Mouse (Mus musculus): ENCODE results near the gene Hyal2.

Gene Hyal2

DNA sequence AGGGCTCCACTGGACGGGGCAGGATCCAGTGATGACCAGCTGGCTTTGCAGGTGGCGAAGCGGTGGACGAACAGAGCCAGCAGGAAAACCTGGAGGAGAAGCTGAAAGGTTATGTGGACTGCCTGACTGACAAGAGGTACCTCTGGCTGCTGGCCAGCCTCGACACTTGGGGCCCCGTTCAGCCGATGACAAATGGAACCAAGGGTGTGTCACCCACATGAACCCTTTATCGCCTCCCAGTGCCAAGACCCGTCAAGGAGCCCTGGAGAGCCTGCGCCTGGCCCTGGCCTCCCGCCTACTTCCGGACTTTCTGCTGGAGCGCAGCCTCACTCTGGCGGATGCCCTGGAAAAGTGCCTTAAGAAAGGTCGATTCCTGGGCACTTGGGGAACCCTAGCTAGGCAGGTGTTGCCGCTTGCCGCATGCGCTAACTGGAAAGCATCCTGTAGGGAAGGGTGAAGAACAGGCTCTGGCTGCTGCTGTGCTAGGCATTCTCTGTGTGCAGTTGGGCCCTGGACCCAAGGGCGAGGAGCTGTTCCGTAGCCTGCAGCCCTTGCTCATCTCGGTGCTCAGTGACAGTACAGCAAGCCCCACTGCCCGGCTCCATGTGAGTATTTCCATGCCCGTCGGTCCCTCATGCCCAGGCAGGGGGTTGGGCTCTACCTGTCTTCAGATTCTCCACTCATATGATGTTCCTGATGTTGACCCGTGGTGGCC is 22.5 kb downstream of the Hyal2 start:
- no peak for DNase-seq (ENCODE audit: low read depth, low spot score)

DNA sequence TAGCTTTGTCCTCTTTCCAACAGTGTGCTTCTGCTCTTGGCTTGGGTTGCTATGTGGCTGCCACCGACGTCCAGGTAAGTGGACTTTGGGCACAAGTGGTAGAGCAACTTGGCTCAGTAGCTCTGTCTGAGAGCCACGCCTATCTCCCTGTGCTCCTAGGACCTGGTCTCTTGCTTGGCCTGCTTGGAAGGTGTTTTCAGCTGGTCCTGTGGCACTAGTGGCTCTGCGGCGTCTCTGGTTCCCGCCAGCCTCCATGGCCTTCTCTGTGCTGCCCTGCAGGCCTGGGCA is 23.0 kb downstream of the Hyal2 start:
- DNase-seq (ENCODE audit: low read depth, low spot score): no peak

DNA sequence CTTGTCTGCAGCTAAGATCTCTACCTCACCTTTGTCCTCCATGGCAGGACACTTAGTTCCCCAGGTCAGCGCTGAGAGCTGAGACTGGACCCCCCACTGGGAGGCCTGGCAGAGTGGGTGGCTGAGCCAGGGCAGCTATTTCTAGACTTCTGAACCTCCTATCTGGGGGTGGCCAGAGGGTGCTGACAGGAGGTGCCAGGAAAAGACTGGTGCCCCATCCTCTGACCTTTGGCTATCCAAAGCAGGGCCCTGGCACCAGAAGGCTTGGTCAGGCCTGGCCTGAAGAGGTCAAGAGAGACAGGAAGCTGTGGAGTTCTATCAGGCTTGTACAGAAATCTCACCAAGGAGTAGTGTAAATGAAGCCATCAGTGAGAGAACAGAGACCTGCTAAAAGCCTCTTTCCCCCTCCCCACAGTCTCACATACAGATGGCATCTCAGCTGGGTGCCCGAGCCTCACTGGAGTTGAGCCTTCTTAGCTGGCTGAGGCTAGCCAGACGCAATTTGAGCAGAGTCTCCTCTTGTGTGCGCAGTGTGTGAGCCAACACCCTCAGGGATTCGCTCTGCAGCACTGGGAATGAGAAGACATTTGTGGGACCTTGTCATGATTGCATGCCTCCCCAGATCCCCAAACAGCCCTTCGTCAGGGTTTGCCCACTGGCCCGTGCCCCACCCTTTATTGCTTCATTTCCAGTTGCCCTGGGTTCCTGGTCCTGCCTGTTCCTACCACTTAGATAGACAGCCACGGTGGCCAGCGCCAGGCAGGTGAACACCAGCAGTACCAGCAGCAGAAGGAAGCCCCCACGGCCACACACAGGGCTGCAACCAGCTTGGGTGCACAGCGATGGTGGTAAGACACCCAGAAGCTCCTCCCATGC is 25.6 kb downstream of the Hyal2 start:
- DNase-seq (ENCODE audit: low read depth, low spot score): no peak

DNA sequence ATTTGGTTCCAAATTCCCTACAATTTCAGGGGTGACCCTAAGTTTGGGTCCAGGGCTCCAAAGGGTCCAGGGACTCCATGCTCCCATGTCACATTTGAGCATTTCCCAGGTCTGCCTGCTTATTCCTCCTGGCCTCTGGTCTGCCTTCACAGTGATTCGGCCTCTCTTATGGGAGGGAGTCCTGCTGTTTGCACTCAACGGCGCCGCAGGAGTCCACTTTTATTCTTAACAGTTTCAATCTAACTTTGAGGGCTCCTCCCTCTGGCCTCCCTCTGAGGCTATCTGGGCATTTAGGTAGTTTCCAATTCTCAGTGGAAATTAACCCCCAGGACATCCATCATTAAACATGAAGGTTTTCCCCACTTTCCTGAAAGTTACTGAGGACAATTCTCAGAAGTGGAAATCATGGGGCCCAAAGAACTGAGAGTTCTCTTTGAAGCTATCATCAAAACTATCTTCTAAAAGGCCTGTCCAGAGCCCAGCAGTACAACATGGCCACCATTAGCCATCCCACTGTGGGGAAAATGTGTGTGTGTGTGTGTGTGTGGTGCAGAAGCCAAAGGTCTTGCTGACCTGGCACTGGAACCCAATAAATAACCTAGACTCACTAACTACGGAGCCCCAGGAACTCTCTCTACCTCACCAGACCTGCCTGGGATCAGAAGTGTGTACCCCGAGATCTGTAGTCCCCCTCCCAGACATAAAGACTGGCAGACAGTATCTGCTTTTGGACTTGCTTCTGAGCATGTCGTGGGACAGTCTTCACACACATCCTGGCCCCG is 26.7 kb downstream of the Hyal2 start:
- no peak for DNase-seq (ENCODE audit: low read depth, low spot score)

DNA sequence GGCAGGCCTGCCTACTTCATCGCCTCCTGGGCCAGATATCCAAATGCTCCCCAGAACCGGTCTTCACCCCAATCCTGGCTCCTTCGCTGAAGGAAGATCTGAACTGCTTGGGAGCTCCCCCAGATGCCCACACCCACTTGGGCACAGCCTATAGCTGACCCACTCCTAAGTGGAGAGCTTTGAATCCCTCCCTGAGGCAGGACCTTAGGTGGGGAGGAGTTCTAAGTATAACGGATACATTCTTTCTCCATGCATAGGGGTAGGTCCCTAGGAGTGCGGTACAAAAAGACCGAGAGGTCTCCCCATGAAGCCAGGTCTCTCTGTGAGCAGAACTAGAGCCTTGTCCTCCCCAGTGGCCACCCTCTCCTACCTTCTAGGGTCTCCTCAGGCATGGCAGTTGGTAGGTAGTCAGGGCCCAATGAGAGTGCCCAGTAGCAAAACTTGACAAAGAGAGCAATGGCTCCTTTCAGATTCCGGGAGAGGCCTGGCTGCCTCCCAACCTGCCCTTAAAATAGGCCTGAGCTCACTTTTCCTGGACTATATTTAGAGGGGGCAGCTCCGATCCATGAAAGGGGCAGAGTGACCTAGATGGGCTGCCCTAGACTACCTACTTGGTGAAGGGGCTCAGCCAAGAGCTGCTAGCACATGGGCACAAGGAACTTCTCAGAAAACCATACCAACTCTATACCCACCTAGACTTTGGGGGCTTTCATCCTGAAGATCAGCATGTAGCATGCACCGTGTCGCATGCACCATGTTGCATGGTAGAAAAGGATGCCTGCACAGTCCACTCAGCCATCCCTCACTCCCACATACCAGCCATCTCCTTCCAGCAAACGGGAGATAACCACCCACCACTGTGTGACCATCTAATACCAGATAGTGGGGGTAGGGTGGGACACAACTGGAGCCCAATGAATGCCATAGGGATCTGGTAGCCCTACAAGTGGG is 29.1 kb downstream of the Hyal2 start:
- no peak for DNase-seq (ENCODE audit: low read depth, low spot score)

DNA sequence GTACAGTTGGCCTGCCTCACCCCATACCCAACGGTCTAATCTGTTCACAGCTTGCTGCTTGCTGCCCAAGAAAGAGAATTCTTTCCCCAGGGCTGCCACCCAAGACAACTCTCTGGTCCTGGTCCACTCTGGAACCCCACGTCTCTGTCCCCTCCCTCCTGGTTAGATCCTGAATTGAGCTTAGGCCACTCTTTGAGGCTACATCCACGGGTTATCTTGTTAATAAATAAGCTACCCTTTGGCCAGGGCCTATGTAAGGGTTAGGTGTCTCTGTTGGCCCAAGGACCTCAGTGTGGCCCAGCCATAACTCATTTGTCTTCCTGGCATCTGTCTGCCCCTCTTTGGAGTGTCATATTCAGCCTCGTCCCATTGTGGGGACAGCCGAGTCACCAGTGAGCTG is 30.6 kb downstream of the Hyal2 start:
- no peak for DNase-seq (ENCODE audit: low read depth, low spot score)

DNA sequence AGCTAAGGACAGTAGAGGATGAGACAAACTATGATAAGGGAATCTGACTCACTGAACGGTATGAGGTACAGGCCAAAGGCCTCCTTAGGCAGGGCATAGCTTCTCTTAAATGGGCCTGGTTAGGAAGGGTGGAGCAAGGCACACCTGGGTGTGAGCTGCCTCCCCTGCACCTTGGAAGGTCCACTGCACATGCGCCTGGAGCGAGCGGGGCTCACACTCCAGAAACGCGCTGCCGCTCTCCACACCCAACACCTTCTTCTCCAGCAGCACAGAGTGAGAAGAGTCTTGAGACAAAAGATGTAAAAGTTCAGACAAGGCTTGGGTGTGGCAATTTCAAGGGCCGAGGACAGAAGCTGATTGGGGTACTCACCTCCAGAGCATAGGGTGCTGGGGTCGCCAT is 31.7 kb downstream of the Hyal2 start:
- DNase-seq (ENCODE audit: low read depth, low spot score): no peak

DNA sequence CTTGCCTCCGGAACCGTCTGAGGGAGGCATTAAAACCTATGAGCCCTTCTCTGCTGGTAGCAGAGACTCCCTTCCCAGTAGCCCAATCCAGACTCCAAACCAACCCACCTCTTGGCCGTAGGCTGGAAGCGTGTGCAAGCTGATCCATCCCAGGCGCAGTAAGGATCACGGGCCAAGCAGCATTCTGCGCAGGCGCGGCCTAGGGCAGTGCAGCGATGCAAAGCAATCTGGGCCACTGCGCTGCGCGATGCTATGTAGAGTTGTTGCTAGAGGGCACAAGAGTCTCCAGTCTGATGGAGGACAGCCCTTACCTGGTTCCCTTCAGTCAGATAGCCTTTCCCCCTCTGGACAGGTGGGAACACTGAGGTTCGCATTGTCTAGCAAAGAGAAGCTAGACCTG is 32.1 kb downstream of the Hyal2 start:
- no peak for DNase-seq (ENCODE audit: low read depth, low spot score)

DNA sequence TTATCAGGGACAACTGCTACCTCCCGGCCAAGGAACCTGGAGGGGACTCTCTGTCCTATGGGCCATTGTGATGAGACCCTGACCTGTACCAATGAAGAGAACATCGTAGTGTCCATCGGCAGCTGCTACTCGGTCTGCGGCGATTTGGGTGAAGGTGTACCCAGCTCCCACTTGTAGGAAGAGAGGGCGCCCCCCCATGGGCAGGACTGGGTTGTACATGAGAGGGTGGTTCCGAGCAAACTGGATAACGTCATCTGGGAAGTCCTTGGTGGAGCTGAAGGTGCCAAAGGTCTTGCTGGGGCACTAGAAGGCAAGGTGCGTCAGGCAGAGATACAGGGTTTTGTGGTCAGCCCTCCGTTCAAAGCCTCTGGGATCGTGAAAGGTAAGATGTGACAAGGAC is 33.0 kb downstream of the Hyal2 start:
- DNase-seq (ENCODE audit: low read depth, low spot score): no peak

DNA sequence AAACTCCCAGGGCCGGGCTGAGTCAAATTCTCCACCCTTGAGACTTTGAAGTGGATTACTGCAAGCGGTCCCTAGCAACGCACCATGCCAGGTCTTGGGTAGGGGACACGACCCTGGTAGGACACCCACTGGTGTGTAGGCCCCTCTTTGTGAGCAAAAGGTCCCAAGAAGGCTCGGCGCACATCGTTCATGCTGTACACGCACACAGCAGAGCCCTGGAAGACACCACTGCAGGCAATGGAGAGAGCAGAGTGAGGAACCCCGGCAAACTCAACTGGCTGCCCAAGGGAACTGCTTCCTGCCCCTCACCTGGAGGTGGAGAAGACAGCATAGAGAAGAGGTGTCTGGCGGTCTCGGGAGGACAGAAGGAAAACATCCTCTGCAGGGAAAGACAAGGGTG is 33.5 kb downstream of the Hyal2 start:
- no peak for DNase-seq (ENCODE audit: low read depth, low spot score)

DNA sequence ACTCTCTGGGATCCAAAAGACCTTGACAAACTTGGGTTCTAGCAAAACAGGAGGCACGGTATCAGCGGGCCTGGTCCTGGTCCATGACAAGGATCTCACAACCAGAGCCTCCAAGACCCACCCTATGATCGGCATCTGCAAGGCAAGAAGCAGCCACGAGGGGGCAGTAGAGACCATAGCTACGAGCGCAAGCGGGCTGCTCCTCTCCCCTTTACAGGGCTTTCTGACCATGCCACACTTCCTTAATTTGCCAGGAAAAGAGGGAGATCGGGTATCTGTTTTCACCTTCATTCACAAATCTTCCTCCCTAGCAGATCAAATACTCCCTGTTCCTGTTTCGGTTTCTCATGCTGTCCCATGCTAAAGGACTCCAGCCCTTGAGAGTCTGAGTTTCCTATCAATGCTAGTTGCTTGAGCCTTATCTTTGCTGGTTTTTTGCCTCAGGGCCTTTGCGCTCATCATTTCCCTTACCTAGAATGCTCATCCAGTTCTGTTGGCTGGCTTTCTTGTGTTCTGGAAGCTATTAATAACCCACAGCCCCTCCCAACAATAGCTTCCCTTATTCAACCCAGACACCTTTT is 34.4 kb downstream of the Hyal2 start:
- DNase-seq (ENCODE audit: low read depth, low spot score): peak; percentile 71

DNA sequence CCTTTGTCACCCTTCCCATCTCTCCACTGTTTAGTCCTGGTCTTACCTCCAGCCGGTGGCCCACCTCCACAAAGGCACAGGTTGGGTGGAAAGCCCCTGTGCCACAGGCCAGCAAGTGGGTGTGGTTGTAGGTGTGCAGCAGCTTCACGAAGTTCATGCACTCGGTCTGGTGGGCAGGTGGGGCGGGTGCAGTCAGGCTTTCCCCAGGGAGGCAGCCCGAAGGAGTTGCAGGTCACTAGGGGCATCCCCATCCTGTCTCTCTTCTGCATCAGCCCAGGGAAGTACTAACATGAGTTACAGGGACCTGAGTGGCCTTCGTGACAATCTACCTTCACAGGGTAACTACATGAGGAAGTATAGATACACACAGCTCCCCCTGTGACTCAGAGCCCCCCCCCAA is 35.5 kb downstream of the Hyal2 start:
- no peak for DNase-seq (ENCODE audit: low read depth, low spot score)

DNA sequence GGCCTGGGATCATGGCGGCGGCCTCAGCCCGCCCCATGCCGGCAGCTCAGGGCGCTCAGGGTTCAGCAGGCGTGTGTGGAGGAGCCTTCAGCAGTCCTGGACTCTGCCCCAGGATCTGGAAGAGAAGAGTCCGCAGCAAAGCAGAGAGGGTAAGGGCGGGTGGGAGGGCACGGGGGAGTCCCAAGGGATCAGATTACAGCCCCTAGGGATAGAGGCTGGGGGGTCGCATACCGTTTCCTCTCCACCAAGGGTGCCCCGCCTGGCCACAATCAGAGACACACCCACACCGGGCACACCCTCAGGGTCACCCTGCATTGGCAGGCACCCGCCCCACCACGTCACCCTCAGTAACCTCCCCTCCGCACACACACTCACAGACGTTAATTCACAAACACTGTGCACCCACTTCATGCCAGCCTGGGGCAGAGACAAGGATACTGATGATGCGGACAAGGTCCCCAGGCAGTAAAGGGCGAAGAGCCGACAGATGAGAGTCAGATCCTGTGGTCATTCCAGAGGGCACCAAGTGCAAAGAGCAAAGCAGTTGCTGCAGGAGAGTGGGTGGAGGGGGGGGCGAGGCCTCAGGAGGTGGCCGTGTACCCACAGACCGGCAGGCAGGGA is 37.4 kb downstream of the Hyal2 start:
- DNase-seq (ENCODE audit: low read depth, low spot score): no peak

DNA sequence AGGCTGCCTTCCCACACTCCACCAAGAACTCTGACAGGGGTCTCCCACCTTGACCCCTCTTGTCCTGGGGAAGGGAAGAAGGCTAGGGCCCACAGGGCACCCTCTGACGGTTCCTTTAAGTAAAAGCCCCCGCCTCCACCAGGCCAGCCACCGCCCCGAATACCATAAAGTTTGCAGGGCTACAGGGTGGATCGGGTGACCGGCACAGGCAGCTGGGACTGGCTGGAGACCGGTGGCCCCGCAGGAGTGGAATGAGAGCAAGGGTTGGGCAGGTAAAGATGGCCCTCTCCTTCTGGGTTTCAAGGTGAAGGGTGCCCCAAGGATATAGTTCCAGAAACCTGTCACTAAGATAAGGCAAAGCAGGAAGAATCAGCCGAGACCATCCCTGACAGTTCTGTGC is 38.8 kb downstream of the Hyal2 start:
- no peak for DNase-seq (ENCODE audit: low read depth, low spot score)

DNA sequence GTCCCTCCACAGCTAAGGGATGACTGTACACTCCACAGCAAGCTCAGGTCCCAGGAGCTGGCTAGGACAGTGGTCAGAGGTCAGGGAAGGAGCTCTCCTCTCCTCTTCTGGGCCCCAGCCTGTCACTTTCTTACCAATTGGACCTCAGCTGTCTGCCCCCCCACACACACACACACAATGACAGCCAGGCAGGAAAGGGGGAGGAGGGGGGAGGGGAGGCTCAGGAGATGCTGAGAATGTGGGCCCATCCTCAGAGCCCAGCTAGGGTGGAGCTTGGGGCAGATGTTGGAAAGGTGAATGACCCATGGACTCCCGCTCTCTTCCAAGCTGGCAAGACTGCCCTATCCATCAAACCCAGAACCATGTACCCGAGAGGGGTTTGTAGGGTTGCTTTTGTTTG is 39.3 kb downstream of the Hyal2 start:
- no peak for DNase-seq (ENCODE audit: low read depth, low spot score)

DNA sequence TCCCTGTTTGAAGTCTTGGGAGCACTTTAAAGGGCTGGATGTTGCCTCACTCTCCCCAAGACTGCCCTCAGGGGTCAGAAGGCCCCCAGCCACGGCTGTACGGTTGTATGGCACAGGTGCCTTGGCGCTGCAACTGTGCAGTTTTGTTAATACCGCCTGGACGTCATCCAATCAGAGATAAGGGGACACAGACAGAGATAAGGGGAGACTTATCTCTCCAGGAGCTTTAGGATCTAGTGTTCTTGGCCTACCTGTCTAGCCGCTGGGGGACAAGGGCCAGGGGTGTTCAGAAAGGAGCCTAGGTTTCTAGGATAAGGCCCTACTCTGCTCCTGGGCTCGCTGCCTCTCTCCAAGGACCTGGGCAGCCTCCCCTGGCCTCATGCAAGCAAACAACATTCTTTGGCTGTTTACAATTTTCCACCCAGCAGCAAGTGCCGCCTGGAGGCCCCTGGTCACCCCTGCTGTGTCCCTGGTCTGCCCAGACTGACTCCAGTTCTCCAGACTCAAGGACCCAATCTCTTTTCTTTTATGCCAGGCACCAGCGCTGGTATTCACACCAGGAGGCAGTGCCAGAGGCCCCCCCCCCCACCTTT is 40.0 kb downstream of the Hyal2 start:
- DNase-seq (ENCODE audit: low read depth, low spot score): no peak

DNA sequence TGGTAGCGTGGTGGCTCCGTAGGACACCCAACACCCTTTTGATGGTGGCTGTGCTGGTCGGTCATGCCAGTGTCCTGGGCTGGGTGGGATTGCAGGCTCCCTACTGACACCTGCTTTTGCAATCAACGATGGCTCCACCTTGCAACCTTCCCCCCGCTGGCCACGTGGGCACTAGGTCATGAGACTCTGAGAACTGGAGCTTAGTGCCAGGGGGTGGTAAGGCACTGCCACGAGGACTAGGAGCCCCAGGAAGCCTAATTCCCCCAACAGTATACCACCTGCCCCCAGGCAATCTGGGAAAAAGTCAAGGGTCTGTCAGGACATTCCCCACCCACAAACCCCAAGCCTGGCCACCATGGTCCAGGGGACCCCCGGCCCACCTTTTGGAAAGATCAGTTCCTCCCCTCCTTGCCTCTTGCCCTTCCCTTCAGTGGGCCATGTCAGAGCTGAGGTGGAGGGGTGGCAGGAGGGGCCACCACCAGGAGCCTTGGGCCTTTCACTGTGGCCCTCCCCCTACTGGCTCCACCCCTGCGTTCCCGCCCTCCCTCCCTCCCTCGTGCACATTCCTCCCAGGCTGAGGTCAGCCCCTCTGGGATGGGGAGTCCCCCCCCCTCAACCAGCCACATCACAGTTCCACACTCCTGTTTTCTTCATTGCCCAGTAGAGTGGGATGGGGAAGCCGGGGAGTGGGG is 41.1 kb downstream of the Hyal2 start, which contains the start of gene Sema3b:
Gene Sema3b (minus strand): TSS at position 489 of the 692 bp plus-strand sequence.
- DNase-seq (ENCODE audit: low read depth, low spot score): no peak

DNA sequence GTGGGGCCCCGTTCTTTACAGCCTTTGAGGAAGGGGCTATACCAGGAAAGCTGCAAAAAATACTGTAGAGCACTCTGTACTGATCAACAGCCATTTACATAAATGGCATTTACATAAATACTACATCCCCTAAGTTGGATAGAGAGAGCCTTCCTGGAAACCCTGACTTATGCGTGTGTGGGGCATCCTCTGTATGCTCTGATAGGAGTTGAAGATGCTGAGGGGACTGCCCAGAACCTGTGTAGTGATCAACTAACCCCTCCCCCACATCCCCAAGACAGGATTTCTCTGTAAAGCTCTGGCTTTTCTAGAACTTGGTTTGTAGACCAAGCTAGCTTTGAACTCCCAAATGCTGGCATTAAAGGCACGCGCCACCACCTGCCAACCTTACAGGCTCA is 41.7 kb downstream of the Hyal2 start:
- no peak for DNase-seq (ENCODE audit: low read depth, low spot score)

DNA sequence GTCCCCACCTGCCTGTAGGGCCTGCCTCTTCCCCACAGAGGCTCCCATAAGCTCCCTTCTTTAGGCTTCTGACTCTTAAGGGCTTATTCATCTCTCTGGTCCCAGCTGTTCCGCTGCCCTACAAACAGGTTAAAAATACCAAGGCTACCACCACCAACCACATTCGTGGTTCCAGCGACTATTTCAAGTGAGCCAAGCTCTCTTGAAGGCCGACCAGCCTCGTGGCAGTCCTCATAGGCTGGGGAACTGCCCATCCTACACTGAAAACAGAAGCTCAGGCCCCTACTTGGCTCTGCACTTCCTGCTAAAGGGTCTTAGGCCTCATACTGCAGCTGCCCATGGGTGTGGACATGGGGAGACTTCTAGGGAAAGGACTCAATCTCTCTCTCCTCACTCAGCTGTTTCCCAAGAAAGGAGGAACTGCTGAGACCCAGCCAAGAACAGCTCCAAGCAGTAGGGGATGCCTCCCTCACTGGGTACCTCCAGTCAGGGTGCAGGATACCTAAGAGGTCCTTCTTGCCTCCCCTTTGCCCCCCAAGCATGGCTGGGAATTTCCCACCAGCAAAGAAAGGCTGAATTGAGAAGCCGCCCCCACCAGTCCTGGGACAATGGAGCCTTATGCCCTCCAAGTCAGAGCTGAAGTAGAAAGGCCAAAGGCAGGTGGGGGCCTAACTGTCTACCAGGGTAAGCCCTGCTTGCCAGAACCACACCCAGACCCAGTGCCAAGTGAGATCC is 43.9 kb downstream of the Hyal2 start:
- DNase-seq (ENCODE audit: low read depth, low spot score): no peak
